Mouse (Mus musculus): ENCODE data around the gene Cd200.

DNA sequence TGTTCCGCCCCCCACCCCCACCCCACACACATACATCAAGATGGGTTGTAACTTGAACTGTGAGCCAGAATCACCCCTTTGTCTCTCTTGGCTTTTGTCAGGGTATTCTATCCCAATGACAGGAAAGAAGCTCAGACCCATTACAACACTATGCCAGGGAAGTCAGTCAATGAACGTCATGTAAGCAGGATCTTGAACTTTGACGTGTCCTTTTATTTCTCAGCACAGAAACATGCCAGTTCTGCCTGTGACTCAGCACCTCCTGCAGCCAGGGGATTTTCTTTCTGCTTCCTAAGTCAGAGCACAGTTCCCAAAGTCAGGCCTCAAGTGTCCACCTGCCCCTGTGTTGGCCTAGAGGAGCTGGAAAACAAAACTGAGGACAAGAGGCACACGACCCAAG, 31.5 kb downstream of the Cd200 start:
- TF ChIP-seq POLR2A (IDR thresholded peaks at IDR 0.05; ENCODE audit: low read depth, low read length) = no peak
- no peak for TF ChIP-seq CTCF (IDR thresholded peaks at IDR 0.05; ENCODE audit: extremely low read depth, insufficient read depth, insufficient read length, insufficient replicate concordance)

Measured in spleen, adult 2 months (tissue).